Mouse (Mus musculus) spleen, embryonic (tissue): Measurements from ENCODE around the gene Lmbr1l.

Source experiments
- CTCF ChIA-PET: fragments of 350-600 bp; sonication (Branson Sonifier 250); formaldehyde crosslinking; loops from one replicate; lab custom pipeline; 2022; lab: Charles Lee

The Lmbr1l gene

DNA sequence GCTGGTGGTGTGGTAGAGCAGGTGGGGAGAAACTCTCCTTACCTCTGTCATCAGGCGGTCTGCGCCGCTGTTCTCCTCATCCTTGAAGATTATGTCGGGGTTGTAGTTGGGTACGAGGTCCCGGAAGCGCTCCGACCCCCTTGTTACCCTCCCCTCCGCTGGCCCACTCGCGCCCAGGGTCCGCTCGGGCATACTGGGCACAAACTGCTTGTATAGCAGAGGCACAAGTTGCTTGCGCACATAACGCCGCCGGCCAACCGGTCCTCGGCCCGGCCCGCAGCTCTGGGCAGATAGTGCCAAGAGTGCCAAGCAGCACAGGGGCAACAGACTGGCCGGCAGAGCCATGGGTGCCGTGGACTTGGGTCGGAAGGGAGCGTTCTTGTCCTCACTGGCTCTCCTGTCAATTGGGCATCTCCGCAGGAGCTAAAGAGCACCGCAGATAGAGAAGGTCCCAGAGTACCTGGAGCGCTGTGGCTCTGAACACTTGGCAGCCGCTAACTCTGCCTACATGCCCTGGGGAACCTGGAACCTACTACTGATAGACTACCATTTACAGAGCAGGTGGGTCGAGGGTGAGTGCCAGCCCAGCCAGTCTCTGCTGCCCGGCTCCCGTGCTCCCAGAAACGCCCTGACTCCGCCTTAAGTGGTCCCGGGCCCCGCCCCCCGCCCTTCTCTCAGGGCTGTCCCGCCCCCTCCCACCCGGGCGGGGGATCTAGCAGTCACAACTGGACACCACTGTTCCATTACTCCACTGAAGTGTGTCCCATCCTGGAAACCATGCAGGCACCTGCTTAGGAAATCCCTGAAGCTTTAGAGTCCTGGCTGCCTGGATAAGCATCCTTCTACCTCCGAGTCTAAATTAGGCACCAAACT, 19.9 kb downstream of the Lmbr1l start, which contains the start of gene Dhh:
Dhh (minus strand) TSS at position 613 of the 873 bp plus-strand sequence.
- CTCF ChIA-PET, result no interaction called here

DNA sequence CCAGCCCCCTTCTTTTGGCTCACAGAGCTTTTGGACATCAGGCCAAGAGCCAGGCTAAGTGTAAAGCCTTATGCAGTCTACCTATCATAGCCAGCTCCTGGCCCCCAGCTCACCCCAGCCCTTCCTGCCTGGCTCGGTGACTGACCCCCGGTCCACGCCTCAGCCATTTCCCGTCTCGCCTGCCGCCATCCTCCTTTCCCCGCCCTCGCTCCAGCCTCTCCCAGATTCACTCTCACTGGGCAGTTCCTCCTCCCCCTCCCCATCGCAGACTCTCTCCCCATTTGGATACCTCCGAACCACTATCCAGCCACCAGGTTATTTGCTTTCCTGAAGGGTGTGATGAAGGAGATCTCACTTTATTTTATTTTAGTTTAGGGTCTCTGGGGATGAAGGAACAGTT, 20.5 kb downstream of the Lmbr1l start:
- CTCF ChIA-PET, result no interaction called here

DNA sequence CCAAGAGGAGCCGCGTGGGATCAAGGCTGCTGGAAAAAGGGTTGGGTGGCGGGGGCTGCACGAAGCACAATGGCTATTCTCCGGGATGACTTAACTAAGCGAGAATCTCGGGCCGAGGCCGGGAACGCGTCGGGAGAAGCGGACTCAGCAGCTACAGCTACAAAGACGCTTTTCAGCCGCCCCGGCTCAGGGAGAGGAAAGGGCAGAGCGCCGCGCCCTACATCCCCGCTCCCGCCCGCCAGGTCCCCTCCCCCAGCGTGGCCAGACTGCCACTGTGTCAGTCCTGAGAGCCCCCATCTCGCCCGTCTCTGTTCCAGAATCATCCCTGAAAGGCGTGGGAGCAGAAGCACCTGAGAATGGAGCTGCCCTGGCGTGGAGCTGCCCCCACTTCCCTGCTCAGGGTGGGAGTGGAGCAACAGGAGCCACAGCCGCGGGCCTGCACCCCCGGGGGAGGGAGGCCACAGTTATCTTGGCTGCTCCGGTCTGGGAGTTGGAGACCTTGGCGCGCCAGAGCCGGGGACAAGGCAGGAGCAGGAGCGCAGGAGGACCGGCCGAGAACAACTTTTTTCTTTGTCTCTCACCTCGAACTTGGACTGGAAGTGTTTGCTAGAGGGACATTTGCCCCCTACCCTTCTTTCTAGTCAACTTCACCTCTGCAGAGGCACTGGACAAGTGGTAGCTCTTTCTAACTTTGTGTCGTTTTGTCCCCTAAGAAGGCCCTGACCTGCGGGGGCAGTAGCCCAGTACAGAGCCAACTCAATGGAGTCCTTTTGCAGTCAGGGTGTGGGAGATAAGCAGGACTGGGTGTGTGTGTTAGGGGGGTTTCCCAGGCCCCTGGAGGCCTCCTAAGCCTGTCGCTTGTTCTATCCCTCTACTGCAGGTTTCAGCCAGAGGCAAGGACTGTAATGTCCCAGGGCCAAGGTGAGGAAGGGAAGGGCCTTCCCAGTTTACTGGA, 22.1 kb downstream of the Lmbr1l start:
- CTCF ChIA-PET, result interaction anchor here (0.9 kb wide), 1 partner anchor 133 kb away, joined by 4 read pairs; no protein-coding TSS in a partner anchor

DNA sequence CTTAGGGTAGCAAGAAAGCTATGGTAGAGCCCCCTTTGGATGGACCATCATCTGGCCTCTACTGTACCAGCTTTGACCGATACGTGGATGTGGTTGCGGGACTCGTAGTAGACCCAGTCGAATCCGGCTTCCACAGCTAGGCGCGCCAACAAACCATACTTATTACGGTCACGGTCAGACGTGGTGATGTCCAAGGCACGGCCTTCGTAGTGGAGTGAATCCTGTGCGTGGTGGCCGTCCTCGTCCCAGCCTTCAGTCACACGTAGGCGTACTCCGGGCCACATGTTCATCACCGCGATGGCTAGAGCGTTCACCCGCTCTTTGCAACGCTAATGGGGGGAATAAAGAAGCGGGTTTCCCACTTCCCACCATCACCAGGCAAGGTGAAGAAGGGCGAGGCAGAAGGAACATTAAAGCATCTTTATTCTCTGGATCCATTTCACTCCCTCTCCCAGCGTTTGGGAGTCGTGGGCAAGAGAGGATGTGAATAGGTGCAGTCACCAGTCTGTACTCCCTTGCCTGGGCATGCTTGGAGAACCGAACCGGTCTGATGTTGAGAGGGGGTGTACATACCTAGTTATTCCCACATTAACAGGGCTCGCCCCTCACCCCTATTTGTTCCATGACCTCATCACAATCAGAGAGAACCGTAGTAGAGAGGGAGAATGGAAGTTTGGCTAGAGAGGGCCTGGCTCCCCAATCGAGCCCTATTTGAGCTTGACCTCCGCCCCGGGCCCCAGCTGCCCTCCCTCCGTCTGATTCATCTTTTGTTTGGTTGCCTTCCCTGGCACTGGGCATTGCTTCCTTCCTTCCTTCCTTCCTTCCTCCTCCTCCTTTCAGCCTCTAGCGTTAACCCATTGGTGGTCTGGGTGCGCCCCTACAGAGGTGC, 23.0 kb downstream of the Lmbr1l start:
- CTCF ChIA-PET, result no interaction called here

DNA sequence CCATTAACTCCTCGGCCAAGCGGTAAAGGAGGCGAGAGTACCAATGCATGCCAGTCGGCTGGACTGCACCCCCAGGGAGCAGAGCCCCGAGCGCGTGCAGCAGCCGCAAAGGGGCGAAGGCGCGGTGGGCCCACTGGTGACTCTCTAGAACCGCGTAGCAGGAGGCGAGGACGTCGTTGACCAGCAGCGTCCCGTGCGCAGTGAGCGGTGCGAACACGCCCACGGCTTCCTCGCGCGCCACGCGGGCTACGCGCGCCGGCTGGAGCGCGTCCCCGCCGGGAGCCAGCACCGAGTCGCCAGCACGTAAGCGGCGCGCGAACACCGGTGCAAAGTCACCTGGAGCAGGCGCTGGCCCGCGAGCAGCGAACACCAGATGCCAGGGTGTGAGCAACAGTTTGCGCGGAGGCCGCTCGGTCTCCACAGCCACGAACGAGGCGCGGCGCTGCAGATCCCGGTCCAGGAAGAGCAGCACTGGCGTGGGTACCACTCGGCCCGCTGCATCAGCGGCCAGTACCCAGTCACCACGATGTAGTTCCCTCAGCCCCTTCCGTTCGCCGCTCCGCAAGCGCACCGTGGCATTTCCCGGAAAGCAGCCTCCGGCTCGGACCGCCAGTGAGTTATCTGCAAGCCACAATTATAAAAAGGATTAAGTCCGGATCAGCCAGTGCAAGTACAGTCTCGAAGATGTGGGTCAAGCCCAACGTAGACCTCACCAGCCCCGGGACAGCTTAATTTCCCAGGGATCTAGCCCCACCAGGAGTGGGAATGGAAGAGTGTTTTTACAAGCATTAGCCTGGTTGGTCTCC, 23.9 kb downstream of the Lmbr1l start, which contains the start of gene Rhebl1:
Rhebl1 (minus strand) TSS at position 601 of the 806 bp plus-strand sequence.
- CTCF ChIA-PET, result no interaction called here

DNA sequence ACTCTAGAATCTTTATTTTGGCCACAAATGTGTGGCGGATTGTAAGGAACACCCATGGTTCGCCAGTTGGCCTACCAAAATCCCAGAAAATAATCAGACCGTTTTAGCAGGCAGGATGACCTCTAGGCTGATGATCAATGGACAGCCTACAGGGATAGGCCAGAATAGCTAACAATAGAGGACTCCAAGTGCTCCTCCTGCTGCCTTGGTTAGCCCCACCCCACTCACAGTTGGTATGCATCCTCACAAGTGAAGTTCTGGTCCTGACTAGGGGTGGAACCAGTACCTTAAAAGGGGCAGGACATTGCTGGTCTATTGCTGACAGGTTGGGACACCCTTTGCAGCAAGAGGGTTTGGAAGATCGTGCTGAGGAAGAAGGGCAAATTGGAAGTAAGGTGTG, 25.0 kb downstream of the Lmbr1l start:
- CTCF ChIA-PET, result interaction anchor here (0.7 kb wide), 1 partner anchor 99 kb away, joined by 3 read pairs; no protein-coding TSS in a partner anchor

DNA sequence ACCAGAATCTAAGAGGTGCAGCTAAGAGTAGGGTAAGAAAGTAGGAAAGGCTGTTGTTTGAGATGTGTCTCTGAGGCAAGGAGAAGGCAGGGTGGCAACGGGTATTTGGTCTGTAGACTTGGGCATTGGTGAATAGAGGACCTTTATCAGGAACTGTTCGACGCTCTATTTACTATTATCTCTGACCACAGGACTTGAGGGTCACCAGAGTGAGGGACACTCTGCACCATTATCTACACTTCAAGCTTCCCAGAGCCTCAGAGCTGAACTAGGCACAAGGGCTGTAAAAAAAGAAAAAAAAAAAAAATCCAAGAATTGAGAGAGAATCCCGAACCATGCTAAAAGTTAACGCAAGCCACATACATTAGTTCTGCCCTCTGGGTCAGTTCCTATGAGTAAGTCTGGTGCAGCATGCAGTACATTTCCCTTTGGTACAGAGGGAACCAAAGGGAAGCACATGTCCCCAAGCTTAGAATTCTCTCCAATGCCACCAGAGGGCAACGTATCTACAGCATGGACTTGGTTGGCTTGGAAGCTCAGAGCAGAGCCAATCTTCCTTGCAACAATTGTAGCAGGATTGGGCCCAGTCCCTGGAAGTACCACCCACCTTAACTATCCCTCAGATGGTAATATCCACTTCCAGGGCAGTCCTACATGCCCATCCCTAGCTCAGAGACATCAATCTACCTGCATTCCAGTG, 26.0 kb downstream of the Lmbr1l start:
- CTCF ChIA-PET, result interaction anchor here (0.6 to 1.4 kb wide), 5 partner anchors 14 to 274 kb away, joined by 3 to 10 read pairs (median 4); no protein-coding TSS in a partner anchor

DNA sequence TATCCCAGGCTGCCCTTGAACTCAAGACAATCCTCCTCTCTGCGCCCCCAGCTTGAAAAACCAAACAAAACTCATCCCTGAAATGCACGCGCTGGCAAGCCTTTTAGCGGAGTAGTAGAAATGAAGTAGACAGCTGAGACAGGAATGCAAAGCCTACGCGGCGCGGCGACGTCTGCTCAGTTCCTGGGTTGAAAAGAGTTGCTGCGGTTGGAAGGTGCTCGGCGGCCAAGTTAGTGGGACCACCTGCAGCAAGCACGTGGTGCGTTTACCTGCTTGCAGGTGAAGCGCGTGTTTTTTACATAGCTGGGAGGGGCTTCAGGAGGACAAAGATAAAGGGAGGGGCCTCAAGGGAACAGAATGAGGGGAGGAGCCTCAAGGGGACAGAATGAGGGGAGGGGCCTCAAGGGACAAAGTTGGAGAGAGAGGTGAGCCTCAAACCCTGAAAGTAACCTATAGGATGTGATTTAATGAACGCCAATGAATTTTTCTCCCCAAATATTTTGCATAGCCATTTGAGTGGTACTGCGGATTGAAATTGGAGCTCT, 26.8 kb downstream of the Lmbr1l start:
- CTCF ChIA-PET, result interaction anchor here (0.9 to 1.4 kb wide), 4 partner anchors 13 to 103 kb away, joined by 3 to 10 read pairs (median 4); no protein-coding TSS in a partner anchor

DNA sequence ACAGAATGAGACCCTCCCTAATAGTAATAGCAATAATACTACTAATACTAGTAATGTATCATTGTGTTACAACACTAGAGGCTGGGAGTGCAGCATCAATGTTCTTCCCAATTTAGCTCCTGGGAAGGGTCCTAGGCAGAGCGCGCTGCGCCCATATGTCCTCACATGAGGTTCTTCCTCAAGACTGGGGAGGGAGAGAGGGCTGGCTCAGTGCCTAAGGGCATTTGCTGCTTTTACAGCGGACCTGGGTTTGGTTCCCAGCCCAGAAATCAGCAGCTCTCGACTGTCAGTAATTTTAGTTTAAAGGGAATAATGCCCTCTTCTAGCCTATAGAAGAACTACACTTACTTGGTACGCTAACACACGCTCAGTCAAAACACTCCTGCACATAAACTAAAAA, 30.5 kb downstream of the Lmbr1l start:
- CTCF ChIA-PET, result no interaction called here

DNA sequence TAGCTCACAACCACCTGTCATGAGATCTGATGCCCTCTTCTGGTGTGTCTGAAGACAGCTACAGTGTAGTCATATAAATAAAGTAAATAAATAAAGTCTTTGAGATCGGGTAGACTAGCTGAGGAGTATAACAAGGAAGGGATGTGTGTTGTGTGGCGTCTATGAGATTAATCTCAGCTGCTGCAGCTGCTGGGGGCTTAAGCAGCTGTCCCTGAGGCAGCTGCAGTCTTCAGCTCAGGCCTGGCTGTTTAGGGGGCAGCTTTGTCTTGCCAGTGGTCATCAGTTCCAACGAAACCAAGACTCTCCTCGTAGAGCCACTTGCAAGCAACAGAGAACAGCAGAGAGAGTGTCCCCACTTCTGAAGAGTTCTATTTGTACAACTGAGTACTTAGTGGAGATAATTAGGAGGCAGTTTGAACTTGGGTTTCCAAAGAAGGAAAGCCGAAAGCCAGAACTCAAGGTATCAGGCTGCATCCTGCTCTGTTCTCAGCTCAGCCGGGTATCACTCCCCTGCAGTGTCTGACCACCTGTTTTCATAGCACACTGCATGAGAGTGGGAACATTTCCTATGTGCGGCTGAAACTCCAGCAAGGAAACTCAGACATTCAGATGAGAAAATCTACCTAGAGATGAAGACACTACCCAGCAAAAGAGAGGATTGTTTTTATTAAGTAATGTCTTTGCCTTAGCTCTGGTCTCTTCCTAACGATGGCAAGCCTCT, 31.2 kb downstream of the Lmbr1l start:
- CTCF ChIA-PET, result no interaction called here

DNA sequence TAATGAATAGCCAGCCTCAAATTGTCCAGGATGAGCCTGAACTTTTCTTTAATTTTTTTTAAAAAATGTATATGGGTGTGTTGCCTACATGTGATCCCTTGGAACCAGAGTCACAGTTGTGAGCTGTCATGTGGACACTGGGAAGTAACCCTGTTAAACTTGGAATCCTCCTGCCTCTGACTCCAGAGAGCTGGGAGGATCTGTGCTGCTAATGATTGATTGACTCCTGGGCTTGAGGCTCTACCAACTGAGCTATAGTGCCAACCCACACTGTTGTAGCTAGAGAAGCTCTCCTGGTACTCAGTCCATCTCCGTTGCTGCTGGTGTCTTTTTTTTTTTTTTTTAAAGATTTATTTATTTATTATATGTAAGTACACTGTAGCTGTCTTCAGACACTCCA, 33.9 kb downstream of the Lmbr1l start:
- CTCF ChIA-PET, result no interaction called here

DNA sequence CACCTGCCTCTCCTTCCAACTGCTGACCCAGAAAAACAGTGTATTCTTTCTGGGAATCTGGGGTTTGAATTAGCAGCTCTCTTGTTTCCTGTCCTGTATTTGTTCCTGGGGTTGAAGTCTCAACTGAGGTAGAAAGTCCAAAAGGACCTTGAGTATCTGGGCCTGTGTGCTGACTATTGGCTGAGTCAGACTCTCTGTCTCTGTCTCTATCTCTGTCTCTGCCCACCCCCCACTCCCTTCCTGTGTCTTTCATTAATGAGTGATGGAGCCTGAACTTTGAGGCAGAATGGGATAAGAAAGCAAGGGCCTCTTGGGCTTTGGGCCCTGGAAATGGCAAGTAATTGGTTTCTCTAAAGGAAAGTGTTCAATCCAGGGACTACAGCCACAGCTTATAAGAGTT, 34.4 kb downstream of the Lmbr1l start:
- CTCF ChIA-PET, result no interaction called here

DNA sequence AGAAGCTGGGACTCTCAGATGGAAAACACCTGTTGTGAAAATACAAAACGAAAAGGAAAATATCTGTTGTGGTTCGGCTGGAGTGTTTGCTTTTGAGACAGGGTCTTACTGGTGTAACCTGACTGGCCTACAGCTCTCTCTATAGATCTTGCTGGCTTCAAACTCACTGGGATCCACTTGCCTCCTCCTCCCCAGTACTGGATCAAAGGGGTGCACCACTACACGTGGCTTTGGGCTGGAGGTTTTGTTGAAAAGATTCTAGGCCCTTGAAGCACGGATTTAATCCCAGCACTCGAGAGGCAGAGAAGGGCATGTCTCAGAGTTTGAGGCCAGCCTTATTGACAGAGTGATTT, 36.4 kb downstream of the Lmbr1l start:
- CTCF ChIA-PET, result interaction anchor here (0.8 kb wide), 1 partner anchor 506 kb away, joined by 4 read pairs; no protein-coding TSS in a partner anchor

DNA sequence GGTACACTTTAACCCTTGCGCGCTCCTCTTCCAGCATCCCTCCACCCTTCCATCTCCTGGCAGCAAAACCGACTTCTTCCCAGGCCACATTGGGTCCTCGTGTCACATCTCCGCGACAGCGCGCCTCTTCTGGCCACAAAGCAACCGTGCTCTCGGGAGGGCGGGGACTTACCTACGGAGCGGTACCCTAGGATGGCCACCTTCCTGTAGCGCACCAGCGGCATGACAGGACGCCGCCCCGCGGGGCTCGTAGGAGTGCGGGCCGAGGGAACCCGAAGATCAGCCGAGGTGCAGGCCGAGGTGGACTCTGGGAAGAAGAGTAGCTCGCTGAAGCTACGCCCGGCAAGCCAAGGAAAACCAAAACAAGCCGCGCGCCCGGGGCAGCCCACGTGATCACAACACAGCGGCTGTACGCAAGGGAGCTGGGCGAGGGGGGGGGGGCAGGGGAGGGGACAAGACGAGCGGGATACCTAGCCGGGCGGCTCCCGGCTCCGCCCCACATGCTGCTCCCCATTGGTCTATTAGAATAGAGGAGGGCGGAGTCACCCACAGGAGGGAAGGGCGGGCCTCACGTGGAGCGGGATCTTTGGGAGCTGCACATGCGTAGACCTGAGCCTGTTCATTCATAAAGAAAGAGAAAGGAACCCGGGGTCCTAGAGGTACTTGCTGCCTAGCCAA, 36.9 kb downstream of the Lmbr1l start:
- CTCF ChIA-PET, result interaction anchor here (0.8 kb wide), 1 partner anchor 506 kb away, joined by 4 read pairs; no protein-coding TSS in a partner anchor

DNA sequence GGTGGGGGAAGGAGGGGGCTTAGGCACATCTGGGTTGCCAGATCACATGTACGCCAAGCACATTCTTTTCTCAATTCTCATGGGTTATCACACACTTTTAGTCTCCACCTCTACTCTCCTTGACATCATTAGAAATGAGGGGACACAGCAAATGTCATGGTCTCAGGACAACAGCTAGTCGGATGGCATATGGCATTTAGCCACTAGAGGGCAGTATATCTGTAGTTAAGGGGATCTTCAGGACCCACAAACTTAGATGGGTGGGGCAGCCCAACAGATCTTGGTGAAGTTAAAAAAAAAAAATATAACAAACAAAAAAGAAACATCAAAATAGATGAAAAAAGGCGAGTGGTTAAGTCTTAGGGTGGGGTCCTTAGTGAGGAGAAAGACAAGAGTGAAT, 40.7 kb downstream of the Lmbr1l start:
- CTCF ChIA-PET, result interaction anchor here (0.7 kb wide), 1 partner anchor 119 kb away, joined by 5 read pairs; no protein-coding TSS in a partner anchor

DNA sequence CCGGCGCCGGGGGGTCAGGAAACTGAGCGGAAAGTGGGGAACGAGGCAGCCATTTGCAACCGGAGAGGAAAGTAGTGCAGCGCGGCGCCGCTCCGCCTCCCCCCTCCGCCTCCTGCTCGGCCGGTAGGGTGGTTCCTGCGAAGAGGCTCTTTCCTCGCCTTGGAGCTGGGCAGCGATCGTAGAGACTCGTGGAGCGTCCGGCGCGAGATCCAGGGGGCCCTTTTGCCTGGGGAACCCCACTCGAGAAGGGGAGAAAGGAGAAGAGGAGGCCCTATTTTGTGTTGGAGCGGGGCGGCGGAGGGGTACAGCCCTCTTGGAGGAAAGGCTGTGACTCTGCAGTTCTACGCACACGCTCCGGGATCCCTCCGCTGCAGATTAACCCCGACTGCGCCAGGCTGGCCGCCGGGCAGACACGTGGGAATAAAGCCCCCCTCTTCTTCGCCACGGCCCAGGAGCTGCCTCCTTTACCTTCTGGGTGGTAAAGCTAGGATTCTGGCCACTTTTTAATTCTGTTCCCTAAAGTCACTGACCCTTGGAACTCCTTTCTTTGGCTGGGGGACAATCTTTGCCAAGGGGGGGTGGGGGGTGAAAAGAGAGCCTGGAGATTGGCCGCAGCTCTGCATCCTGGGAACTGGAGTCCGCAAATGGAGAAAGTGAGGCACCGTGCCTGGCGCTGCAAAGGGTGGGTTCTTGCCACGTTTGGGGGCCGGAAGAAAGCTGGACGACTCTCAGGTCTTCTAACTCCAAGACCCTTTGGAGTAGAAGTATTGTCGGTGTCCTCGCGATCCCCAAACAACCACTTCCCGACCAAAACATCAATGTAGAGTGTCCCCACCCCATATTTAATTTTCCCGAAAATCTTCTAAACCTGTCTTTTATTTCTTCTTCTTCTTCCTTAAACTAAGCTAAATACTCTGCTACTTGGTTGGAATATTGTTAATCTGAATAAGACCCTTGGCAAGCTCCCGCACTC, 45.8 kb downstream of the Lmbr1l start:
- CTCF ChIA-PET, result interaction anchor here (0.6 to 0.8 kb wide), 5 partner anchors 36 to 152 kb away, joined by 3 to 12 read pairs (median 5); partner anchors contain the start of gene Tuba1b
